Mouse (Mus musculus): ENCODE data around the gene Cyp1a1.

- TF ChIP-seq POLR2A (IDR thresholded peaks at IDR 0.05; ENCODE audit: insufficient read depth, low read depth, low read length): no peak
- TF ChIP-seq CTCF (IDR thresholded peaks at IDR 0.05; ENCODE audit: insufficient read depth, low read depth, low read length): no peak
Observed at GRCm38 (mm10) chr9:57668277-57668676, 19.5 kb upstream of the Cyp1a1 start.

All from olfactory bulb, adult 2 months (tissue).